Mouse (Mus musculus) left cerebral cortex, adult 2 months (tissue): ENCODE results near the gene Rab1b. TPM values are rescaled to one million over a fixed set of nuclear protein-coding genes. Genes with fewer than 3 reads are reported as not detected.

Experiments used
- DNase-seq, 2 experiments: peaks; one replicate each; pipeline ENCODE4 v3.0.0; 2021 to 2022; ENCODE audit warnings: low spot score in 2 of 2, mixed read lengths in 1 of 2; ENCODE audit errors: extremely low spot score in 1 of 2
- H3K27ac ChIP-seq: fragments of 200-600 bp; 2 replicates; pipeline ENCODE4 v1.8.1; 2022
- H3K4me3 ChIP-seq: fragments of 200-600 bp; 2 replicates; pipeline ENCODE4 v1.8.1; 2022
- CTCF ChIP-seq: fragments of 200-600 bp; IDR thresholded peaks from 2 replicates; pipeline ENCODE4 v1.8.1; 2022; ENCODE audit warnings: antibody characterized with exemption, mild to moderate bottlenecking, moderate library complexity
- intact Hi-C: fragments of 180-260 bp; cut with DNase I; formaldehyde crosslinking; loops from one replicate; pipeline ENCODE4 v1.15.1; 2025
- total RNA-seq, 2 experiments: library from RNA; stranded (reverse); gene quantifications; 2 replicates each; pipeline ENCODE4 v1.2.3; 2021

The Rab1b gene
- total RNA-seq, 2 experiments from 2014 or later = 144 to 157 TPM

DNA sequence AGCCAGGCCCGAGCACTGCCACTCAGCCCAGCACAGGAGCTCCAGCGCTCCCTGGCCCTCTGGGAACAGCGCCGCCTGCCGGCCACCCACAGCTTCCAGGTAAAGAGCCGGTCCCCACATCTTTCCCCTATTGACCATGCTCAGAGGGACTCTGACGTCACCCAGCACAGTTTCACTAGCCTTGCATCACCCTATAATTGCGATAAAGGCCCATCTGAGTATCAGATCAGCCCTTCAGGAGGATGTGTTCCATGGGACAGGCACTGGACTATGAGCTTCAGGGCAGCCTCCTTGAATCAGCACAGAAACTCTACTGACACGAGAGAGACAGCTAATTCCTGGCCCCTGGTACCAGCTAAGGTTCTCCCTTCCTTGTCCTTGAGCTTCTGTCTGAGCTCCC is 53.0 kb downstream of the Rab1b start:
- Histone ChIP-seq H3K27ac (peak overlapping the region; percentile 94; the same call in 1 of the 2 replicates), H3K4me3 (peak overlapping the region; percentile 54; the same call in 1 of the 2 replicates)
- peak; percentile 80 for TF ChIP-seq CTCF
- DNase-seq = peak in 1 of 2 experiments; percentile 67
- intact Hi-C loops = no loop called here

DNA sequence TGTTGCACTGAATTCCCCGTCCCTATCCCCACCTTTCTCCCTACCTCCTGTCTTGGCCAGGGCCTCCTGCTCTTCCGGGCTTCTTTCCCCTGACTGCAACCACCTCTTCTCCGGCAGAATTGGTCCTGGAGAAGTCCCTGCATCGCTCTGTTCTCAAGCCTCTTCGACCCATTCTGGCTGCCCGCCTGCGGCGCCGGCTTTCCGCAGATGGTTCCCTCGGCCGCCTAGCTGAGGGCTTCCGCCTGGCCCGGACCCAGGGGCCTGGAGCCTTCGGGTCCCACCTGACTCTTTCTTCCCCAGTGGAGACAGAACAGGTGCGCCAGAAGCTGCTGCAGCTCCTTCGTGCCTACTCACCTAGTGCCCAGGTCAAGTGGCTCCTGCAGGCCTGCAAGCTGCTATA is 54.0 kb downstream of the Rab1b start:
- peak overlapping the region; percentile 94 for H3K27ac ChIP-seq
- peak overlapping the region; percentile 54 for H3K4me3 ChIP-seq
- intact Hi-C loops = no loop called here
- DNase-seq = no peak
- TF ChIP-seq CTCF = no peak

DNA sequence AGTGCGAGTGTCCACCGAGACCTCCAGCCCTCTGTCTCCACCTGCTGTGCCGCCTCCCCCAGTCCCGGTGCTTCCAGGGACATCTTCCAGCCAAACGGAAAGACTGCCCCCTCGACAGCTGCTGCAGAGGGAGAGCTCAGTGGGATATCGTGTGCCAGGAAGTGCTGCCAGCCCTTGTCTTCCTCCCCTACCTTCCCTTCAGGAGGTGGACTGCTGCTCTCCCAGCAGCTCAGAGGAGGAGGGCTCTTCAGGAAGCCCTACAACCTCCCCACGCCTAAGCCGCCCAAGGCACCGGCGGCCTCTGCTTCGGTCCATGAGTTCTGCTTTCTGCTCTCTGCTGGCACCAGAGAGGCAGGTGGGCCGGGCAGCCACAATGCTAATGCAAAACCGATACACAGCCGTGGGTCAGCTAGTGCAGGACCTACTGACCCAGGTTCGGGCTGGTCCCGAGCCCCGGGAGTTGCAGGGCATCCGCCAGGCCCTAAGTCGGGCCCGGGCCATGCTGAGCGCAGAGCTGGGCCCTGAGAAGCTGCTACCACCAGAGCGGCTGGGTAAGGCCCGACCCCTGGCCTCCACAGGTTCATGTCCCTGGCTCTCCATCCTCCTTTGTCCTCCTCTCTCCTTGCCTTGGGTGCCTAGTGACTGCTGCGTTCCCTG is 54.6 kb downstream of the Rab1b start:
- DNase-seq = peak in 1 of 2 experiments; percentile 78
- Histone ChIP-seq H3K4me3 (peak overlapping the region; percentile 54), H3K27ac (peak overlapping the region; percentile 94)
- no peak for TF ChIP-seq CTCF
- intact Hi-C loops = no loop called here

DNA sequence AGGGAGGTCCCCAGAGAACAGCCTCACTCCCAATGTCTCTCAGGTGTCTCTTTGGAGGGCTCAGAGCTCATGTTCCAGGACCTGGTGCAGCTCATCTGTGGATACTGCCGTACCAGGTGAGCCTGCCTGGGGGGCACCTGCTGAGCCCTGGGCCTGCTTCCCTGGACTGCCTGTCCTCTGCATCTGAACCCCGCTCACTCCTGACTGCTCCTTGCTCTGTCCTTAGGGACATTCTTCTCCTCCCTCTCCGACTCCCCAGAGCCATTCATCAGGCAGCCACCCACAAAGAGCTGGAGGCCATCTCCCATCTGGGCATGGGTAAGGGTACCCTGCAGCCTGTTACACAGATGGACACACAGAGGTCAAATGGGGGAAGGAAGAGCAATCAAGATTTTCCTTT is 55.4 kb downstream of the Rab1b start:
- no peak for DNase-seq
- H3K27ac ChIP-seq = peak overlapping the region; percentile 94

DNA sequence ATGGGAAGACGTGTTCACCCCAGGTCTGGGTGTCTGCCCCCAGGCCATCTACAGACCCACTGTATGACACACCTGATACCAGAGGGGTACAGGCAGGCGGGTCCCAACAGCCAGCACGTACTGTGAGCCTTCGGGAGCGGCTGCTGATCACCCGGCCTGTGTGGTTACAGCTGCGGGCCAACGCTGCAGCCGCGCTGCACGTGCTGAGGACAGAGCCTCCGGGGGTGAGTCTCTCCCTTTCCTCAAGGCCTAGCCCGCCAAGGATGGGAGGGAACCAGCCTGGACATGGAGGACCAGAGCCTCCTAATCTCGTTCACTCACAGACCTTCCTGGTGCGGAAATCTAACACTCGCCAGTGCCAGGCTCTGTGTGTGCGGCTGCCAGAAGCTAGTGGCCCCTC is 55.8 kb downstream of the Rab1b start:
- DNase-seq = no peak
- H3K27ac ChIP-seq = peak overlapping the region; percentile 94
- H3K4me3 ChIP-seq = peak overlapping the region; percentile 54
- intact Hi-C loops = loop anchor here (2.0 kb wide), 1 partner anchor 34 kb away; the partner anchor contains the start of gene Tmem151a
- TF ChIP-seq CTCF = no peak

More for the DNA sequence above, 55.4 kb downstream of the Rab1b start:
- H3K4me3 ChIP-seq = peak overlapping the region; percentile 54
- no peak for TF ChIP-seq CTCF
- intact Hi-C loops = loop anchor here (2.0 kb wide), 1 partner anchor 33 kb away; the partner anchor contains the start of gene Tmem151a

DNA sequence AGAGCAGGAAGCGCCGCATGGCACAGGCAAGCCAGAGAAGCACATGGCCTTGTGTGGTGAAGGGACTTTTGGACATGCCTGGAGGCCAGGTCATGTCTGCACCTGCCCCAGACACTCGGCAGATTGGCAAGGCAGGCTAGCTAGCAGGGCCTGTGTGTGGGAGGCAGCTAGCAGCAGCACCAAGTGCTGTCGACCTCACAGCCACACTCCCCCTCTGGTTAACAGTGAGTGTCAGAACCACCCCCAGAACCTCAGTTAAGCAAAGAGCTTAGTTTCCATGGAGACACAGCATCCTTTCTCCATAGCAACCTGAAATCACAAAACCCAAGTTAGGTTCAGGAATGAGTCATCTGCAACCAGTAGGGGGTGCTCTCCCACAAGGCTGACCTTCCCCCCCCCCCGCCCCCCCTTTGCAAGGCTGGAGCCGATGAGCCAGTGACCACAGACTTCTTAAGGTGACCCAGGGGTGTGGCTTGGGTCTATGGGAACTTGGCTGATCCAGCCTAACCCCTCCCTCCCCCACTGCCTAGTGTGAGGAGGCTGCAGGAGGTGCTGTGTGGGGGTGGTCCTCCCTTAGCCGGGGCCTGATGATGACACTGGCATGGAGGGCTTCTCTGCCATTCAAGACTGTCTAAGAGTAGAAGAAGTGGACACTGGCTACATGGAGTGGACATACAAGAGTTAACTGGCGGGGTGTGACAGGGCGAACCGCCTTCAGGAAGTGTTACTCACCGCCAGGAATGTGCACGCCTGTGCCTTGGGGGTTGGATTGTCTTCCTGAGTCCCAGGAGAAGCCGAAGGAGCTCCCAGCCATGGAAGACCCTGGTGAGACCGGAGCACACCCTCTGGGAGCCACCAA is 56.6 kb downstream of the Rab1b start, which contains the start of gene Rin1:
Rin1 (plus strand) TSS at position 435 of the 859 bp plus-strand sequence.
- peak; percentile 71 for TF ChIP-seq CTCF
- H3K4me3 ChIP-seq = peak within 1 kb of the TSS; percentile 54
- DNase-seq = peak; percentile 64 to 74
- intact Hi-C loops = loop anchor here (2.0 kb wide), 1 partner anchor 35 kb away; the partner anchor contains the start of gene Tmem151a
- H3K27ac ChIP-seq = peak within 1 kb of the TSS; percentile 96

DNA sequence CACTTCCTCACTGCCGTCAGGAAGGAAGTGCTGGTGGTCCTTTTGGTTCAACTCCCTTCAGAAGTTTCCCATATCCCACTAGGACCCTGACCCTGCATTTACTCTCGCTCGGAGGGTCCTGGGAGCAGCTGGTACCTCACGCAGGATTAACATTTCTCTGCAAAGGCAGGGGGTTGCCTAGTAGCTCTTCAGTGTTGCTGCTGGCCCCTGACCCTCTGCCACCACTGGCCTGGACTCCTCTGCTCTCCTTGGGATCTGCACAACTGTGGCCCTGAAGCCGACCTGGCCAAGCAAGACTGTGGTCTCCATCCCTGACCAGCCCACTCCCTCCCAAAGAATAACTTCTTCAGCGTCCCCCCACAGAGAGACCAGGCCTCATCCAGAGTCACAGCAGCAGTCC is 57.5 kb downstream of the Rab1b start:
- TF ChIP-seq CTCF = no peak
- intact Hi-C loops = no loop called here
- Histone ChIP-seq H3K4me3 (0 out of 2 replicates have a peak overlapping the region, but pooled peaks have one; percentile 12), H3K27ac (peak overlapping the region; percentile 96)
- DNase-seq = no peak

Other genes with a start within 250 kb of the Rab1b start
- 1 to 10 TPM; 1.4 to 1.5 TPM for gene Actn3, start 229.2 kb downstream of the Rab1b start, total RNA-seq
- 10 to 100 TPM; 24.7 to 25.9 TPM for gene Zdhhc24, start 228.4 kb downstream of the Rab1b start, total RNA-seq
- 10 to 100 TPM; 40.0 to 48.1 TPM for gene Bbs1, start 200.4 kb downstream of the Rab1b start, total RNA-seq
- 10 to 100 TPM; 39.5 to 45.9 TPM for gene Dpp3, start 178.8 kb downstream of the Rab1b start, total RNA-seq
- gene Peli3, start 163.9 kb downstream of the Rab1b start, total RNA-seq = 10 to 100 TPM; 27.9 to 31.8 TPM
- 10 to 100 TPM; 52.7 to 55.3 TPM for gene Mrpl11, start 144.9 kb downstream of the Rab1b start, total RNA-seq
- 10 to 100 TPM; 21.7 to 33.7 TPM for gene Npas4, start 116.8 kb downstream of the Rab1b start, total RNA-seq
- 10 to 100 TPM; 16.6 to 16.7 TPM for gene Slc29a2, start 83.2 kb downstream of the Rab1b start, total RNA-seq
- 100 to 1,000 TPM; 109 to 131 TPM for gene B4gat1, start 68.2 kb downstream of the Rab1b start, total RNA-seq
- gene AC124502.3, start 68.2 kb downstream of the Rab1b start, total RNA-seq = 1 to 10 TPM; 4.9 to 5.8 TPM
- 10 to 100 TPM; 26.9 to 28.8 TPM for gene Brms1, start 65.7 kb downstream of the Rab1b start, total RNA-seq
- 10 to 100 TPM; 94.6 to 95.9 TPM for gene Rin1, start 56.6 kb downstream of the Rab1b start, total RNA-seq
- gene Cd248, start 39.0 kb downstream of the Rab1b start, total RNA-seq = 1 to 10 TPM; 4.3 to 5.4 TPM
- 100 to 1,000 TPM; 154 to 156 TPM for gene Tmem151a, start 21.5 kb downstream of the Rab1b start, total RNA-seq
- gene Yif1a, start 18.5 kb downstream of the Rab1b start, total RNA-seq = 10 to 100 TPM; 23.4 to 25.7 TPM
- 100 to 1,000 TPM; 214 to 247 TPM for gene Cnih2, start 8.6 kb downstream of the Rab1b start, total RNA-seq
- gene Klc2, start 11.5 kb upstream of the Rab1b start, total RNA-seq = 100 to 1,000 TPM; 279 to 291 TPM
- 10 to 100 TPM; 57.5 to 61.2 TPM for gene Pacs1, start 166.0 kb upstream of the Rab1b start, total RNA-seq
- gene Sf3b2, start 188.4 kb upstream of the Rab1b start, total RNA-seq = 100 to 1,000 TPM; 194 to 201 TPM
- gene Gal3st3, start 191.3 kb upstream of the Rab1b start, total RNA-seq = 10 to 100 TPM; 78.0 to 80.9 TPM
- gene Catsper1, start 228.7 kb upstream of the Rab1b start, total RNA-seq = not detected
- gene Cst6, start 242.5 kb upstream of the Rab1b start, total RNA-seq = 10 to 100 TPM; 25.7 to 27.4 TPM